Mouse (Mus musculus): Measurements from ENCODE around the gene Pik3c2b. TPM values are rescaled to one million over a fixed set of nuclear protein-coding genes. Genes with fewer than 3 reads are reported as not detected.
"Not testable (repeated sequence)": the region's sequence is repeated elsewhere in the genome, so short reads cannot be mapped to it uniquely, and the experiment has no call there.

Pik3c2b gene
- total and polyA plus RNA-seq, 2 experiments from 2014 or later, result 9.2 to 21.3 TPM

DNA sequence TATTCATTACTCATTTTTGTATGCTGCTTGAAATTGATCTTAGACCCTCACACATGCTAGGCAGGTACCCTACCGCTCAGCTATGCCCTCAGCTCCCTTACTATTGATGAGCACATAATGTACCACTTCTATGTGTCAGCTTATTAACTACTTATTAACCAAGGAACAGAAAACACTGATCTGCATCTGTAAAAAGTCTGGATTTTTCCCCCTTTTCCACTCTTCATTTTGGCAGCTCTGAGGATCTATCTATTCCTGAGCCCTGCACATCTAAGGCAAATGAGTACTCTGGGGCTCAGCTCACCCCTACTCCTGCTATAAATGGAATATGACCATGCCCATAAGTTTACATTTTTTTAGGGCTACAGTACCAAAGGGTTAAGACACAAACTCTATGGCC is 31.3 kb upstream of the Pik3c2b start:
- no peak for TF ChIP-seq CTCF (IDR thresholded peaks at IDR 0.05)
- no peak for ATAC-seq (ENCODE audit: low FRiP score)
- no peaks in the 10 kb centered on the region for H3K4me1 ChIP-seq (ENCODE audit: insufficient read depth, low read length)
- no peak overlapping the region for H3K4me3 ChIP-seq (ENCODE audit: low read depth, low read length)
- no peaks in the 10 kb centered on the region for H3K27me3 ChIP-seq (ENCODE audit: insufficient read depth, low read length)
- no peak overlapping the region for H3K9ac ChIP-seq (replicated peaks; ENCODE audit: low read length, poor library complexity, severe bottlenecking)
- H3K9me3 ChIP-seq (ENCODE audit: low read length), result no peaks in the 10 kb centered on the region
- DNase-seq (ENCODE audit: low spot score), result no peak
- H3K36me3 ChIP-seq (ENCODE audit: insufficient read depth, low read length), result peaks cover 17% of the 10 kb centered on the region; the same call in 1 of the 2 replicates
- no peak overlapping the region for H3K4me2 ChIP-seq (ENCODE audit: low read depth, low read length, poor library complexity, severe bottlenecking)
- no peak overlapping the region for H3K27ac ChIP-seq (ENCODE audit: low read depth, low read length)
- WGBS, result 95% methylated on average over 1 of the region's 1 CpGs

DNA sequence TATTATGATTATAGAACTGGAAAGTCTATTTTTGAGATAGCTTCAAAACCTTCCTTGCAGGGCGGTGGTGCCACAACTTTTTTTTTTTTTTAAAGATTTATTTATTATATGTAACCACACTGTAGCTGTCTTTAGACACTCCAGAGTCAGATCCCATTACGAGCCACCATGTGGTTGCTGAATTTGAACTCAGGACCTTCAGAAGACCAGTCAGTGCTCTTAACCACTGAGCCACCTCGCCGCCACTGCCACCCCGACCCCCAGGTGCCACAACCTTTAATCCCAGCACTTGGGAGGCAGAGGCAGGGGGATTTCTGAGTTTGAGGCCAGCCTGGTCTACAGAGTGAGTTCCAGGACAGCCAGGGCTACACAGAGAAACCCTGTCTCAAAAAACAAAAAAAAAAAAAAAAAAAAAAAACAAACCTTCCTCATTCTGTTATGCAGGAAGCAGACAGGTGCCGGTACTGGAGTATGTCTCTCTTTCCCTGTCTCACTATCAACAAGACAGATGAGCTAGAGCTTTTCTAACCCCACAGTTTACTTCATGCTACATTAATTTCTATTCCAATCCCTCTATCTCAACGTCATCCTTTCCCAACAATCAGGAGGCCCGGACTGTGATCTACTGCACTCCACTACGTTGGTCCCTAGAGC is 28.6 kb upstream of the Pik3c2b start:
- TF ChIP-seq CTCF (IDR thresholded peaks at IDR 0.05), result no peak
- Histone ChIP-seq H3K27me3 (ENCODE audit: insufficient read depth, low read length) (no peaks in the 10 kb centered on the region), H3K27ac (ENCODE audit: low read depth, low read length) (no peak overlapping the region), H3K9me3 (ENCODE audit: low read length) (no peaks in the 10 kb centered on the region), H3K4me3 (ENCODE audit: low read depth, low read length) (no peak overlapping the region), H3K4me1 (ENCODE audit: insufficient read depth, low read length) (no peaks in the 10 kb centered on the region), H3K9ac (replicated peaks; ENCODE audit: low read length, poor library complexity, severe bottlenecking) (no peak overlapping the region), H3K36me3 (ENCODE audit: insufficient read depth, low read length) (peaks cover 12% of the 10 kb centered on the region; the same call in 1 of the 2 replicates), H3K4me2 (ENCODE audit: low read depth, low read length, poor library complexity, severe bottlenecking) (no peak overlapping the region)
- DNase-seq (ENCODE audit: low spot score) (no peak), ATAC-seq (ENCODE audit: low FRiP score) (no peak)
- WGBS, result 95% methylated on average over 9 of the region's 9 CpGs

DNA sequence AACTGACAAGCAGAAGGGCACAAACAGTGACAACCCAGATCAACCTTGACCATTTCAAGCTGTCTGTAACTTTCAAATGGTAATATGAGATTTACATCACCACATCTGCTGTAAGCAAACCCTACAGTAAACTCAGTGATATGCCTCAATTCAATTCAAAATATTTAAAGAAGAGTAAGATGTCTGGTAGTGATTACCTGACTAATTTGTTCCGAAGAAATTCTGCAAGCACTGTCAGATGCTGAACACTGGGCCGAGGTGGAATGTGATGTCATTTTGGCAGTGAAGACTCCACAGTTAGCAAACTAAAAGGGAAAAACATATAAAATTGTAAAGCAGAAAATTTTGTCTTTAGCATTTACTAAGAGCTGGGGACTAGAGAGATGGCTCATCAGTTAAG is 26.9 kb upstream of the Pik3c2b start:
- Histone ChIP-seq H3K4me1 (ENCODE audit: insufficient read depth, low read length) (no peaks in the 10 kb centered on the region), H3K36me3 (ENCODE audit: insufficient read depth, low read length) (peaks cover 7% of the 10 kb centered on the region; the same call in 1 of the 2 replicates), H3K27ac (ENCODE audit: low read depth, low read length) (no peak overlapping the region), H3K9ac (replicated peaks; ENCODE audit: low read length, poor library complexity, severe bottlenecking) (no peak overlapping the region), H3K4me3 (ENCODE audit: low read depth, low read length) (no peak overlapping the region), H3K4me2 (ENCODE audit: low read depth, low read length, poor library complexity, severe bottlenecking) (no peak overlapping the region), H3K27me3 (ENCODE audit: insufficient read depth, low read length) (no peaks in the 10 kb centered on the region), H3K9me3 (ENCODE audit: low read length) (no peaks in the 10 kb centered on the region)
- WGBS, result 93% methylated on average over 2 of the region's 2 CpGs
- TF ChIP-seq CTCF (IDR thresholded peaks at IDR 0.05), result no peak
- ATAC-seq (ENCODE audit: low FRiP score) (no peak), DNase-seq (ENCODE audit: low spot score) (no peak)

DNA sequence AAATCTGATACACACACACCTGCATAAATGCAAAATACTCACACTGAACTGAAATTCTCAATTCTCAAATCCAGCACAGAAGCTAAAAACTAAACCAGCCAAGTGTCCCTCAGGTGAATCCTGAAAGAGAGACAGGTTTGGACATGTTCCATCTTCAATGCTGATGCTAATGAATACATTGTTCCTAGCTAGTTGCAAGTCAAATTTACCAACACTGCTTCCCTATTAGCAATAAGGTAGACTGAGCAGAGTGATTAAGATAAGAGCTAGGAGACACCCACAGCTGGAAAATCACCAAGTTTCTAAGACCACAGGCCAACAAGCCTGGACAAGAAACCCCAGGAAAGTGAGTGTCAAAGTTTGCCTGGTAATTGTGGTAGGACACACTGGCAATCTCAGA is 26.2 kb upstream of the Pik3c2b start:
- DNase-seq (ENCODE audit: low spot score) (no peak), ATAC-seq (ENCODE audit: low FRiP score) (no peak)
- no peak for TF ChIP-seq CTCF (IDR thresholded peaks at IDR 0.05)
- H3K4me1 ChIP-seq (ENCODE audit: insufficient read depth, low read length), result no peaks in the 10 kb centered on the region
- H3K36me3 ChIP-seq (ENCODE audit: insufficient read depth, low read length), result peaks cover 7% of the 10 kb centered on the region; the same call in 1 of the 2 replicates
- no peaks in the 10 kb centered on the region for H3K27me3 ChIP-seq (ENCODE audit: insufficient read depth, low read length)
- H3K9me3 ChIP-seq (ENCODE audit: low read length), result no peaks in the 10 kb centered on the region
- H3K4me3 ChIP-seq (ENCODE audit: low read depth, low read length), result no peak overlapping the region
- H3K27ac ChIP-seq (ENCODE audit: low read depth, low read length), result no peak overlapping the region
- H3K4me2 ChIP-seq (ENCODE audit: low read depth, low read length, poor library complexity, severe bottlenecking), result no peak overlapping the region
- H3K9ac ChIP-seq (replicated peaks; ENCODE audit: low read length, poor library complexity, severe bottlenecking), result no peak overlapping the region

DNA sequence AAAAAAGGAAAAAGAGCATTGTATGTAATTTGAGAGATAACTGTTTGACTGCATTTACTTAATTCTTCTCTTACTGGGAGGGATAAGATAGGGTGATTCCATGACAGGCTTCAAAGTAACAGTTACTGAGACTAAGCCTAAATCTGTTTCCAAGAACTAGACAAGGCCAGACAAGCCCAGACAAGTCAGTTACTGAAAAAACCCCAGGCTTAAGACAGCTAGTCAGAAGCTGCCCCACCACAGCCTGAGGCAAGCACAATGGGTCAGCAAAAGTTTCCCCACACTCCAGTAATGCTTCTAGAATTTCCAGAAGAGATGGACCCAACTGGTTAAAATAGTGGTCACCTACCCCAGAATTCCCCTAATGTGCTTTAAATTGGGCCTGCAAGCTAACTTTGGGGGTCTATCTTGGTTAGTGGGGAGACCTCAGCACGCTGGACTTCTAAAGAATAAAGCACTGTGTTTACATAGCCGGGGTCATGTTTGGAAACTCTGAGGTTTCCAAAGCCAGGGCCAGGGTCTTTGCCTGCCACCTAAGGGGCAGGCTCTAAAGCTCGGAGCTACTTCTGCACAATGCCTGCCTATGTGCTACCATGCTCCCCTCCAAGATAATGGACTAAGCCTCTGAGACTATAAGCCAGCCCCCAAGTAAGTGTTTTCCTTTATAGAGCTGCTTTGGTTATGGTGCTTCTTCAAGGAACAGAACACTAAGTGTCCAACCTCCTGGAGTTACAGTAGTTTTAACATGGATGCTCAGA is 25.2 kb upstream of the Pik3c2b start:
- ATAC-seq (ENCODE audit: low FRiP score) (no peak), DNase-seq (ENCODE audit: low spot score) (no peak)
- Histone ChIP-seq H3K4me3 (ENCODE audit: low read depth, low read length) (no peak overlapping the region), H3K27me3 (ENCODE audit: insufficient read depth, low read length) (no peaks in the 10 kb centered on the region), H3K9me3 (ENCODE audit: low read length) (no peaks in the 10 kb centered on the region), H3K9ac (replicated peaks; ENCODE audit: low read length, poor library complexity, severe bottlenecking) (no peak overlapping the region), H3K27ac (ENCODE audit: low read depth, low read length) (no peak overlapping the region), H3K4me2 (ENCODE audit: low read depth, low read length, poor library complexity, severe bottlenecking) (no peak overlapping the region), H3K36me3 (ENCODE audit: insufficient read depth, low read length) (peaks cover 7% of the 10 kb centered on the region; the same call in 1 of the 2 replicates), H3K4me1 (ENCODE audit: insufficient read depth, low read length) (no peaks in the 10 kb centered on the region)
- WGBS, result 67% methylated on average over 3 of the region's 3 CpGs
- TF ChIP-seq CTCF (IDR thresholded peaks at IDR 0.05), result no peak

DNA sequence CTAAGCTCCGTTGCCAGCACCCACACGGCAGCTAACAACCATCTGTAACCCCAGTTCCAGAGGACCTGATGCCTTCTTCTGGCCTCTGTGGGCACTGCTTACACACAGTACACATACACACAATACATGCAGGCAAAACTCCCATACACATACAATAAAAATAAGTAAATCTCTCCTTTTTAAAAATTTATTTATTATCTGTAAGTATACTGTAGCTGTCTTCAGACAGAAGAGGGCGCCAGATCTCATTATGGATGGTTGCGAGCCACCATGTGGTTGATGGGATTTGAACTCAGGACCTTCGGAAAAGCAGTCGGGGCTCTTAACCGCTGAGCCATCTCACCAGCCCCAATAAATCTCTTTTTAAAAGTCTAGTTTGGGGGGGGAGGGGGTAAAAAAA is 24.1 kb upstream of the Pik3c2b start:
- H3K4me1 ChIP-seq (ENCODE audit: insufficient read depth, low read length), result no peaks in the 10 kb centered on the region
- H3K9ac ChIP-seq (replicated peaks; ENCODE audit: low read length, poor library complexity, severe bottlenecking), result no peak overlapping the region
- no peak for DNase-seq (ENCODE audit: low spot score)
- no peaks in the 10 kb centered on the region for H3K9me3 ChIP-seq (ENCODE audit: low read length)
- H3K4me2 ChIP-seq (ENCODE audit: low read depth, low read length, poor library complexity, severe bottlenecking), result no peak overlapping the region
- H3K27ac ChIP-seq (ENCODE audit: low read depth, low read length), result no peak overlapping the region
- H3K27me3 ChIP-seq (ENCODE audit: insufficient read depth, low read length), result no peaks in the 10 kb centered on the region
- no peak for ATAC-seq (ENCODE audit: low FRiP score)
- WGBS, result 95% methylated on average over 7 of the region's 7 CpGs
- H3K4me3 ChIP-seq (ENCODE audit: low read depth, low read length), result no peak overlapping the region
- TF ChIP-seq CTCF (IDR thresholded peaks at IDR 0.05), result peak; percentile 32; the same call in 1 of the 2 replicates
- H3K36me3 ChIP-seq (ENCODE audit: insufficient read depth, low read length), result peaks cover 7% of the 10 kb centered on the region; the same call in 1 of the 2 replicates

DNA sequence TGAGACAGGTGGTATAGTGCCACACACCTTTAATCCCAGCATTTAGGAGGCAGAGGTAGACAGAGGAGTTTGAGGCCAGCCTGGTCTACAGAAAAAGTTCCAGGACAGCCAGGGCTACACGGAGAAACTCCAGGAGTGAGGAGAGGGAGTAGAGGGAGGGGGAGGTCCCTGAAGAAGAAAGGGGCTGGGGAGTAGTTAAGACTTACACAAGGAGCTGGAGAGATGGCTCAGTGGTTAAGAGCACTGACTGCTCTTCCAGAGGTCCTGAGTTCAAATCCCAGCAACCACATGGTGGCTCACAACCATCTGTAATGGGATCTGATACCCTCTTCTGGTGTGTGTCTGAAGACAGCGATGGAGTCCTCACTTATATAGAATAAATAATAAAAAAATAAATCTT is 23.5 kb upstream of the Pik3c2b start:
- H3K27ac ChIP-seq (ENCODE audit: low read depth, low read length); H3K9ac ChIP-seq (replicated peaks; ENCODE audit: low read length, poor library complexity, severe bottlenecking): not testable (repeated sequence)

DNA sequence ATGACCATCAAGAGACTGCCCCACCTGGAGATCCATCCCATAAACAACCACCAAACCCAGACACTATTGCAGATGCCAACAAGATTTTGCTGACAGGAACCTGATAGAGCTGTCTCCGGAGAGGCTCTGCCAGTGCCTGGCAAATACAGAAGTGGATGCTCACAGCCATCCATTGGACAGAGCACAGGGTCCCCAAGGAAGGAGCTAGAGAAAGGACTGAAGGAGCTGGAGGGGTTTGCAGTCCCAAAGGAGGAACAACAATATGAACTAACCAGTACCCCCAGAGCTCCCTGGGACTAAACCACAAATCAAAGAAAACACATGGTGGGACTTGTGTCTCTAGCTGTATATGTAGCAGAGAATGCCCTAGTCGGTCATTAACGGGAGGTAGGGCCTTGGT is 21.7 kb upstream of the Pik3c2b start:
- H3K27ac ChIP-seq (ENCODE audit: low read depth, low read length); ATAC-seq (ENCODE audit: low FRiP score); DNase-seq (ENCODE audit: low spot score); H3K36me3 ChIP-seq (ENCODE audit: insufficient read depth, low read length); H3K27me3 ChIP-seq (ENCODE audit: insufficient read depth, low read length); H3K4me1 ChIP-seq (ENCODE audit: insufficient read depth, low read length); H3K4me3 ChIP-seq (ENCODE audit: low read depth, low read length); H3K9ac ChIP-seq (replicated peaks; ENCODE audit: low read length, poor library complexity, severe bottlenecking); H3K9me3 ChIP-seq (ENCODE audit: low read length): not testable (repeated sequence)
- 0 out of 2 replicates have a peak overlapping the region, but pooled peaks have one; percentile 60 for H3K4me2 ChIP-seq (ENCODE audit: low read depth, low read length, poor library complexity, severe bottlenecking)
- WGBS, result 94% methylated on average over 3 of the region's 3 CpGs

More for the DNA sequence above, 23.5 kb upstream of the Pik3c2b start:
- not testable (repeated sequence) for DNase-seq (ENCODE audit: low spot score); H3K27me3 ChIP-seq (ENCODE audit: insufficient read depth, low read length); ATAC-seq (ENCODE audit: low FRiP score); H3K9me3 ChIP-seq (ENCODE audit: low read length); H3K4me3 ChIP-seq (ENCODE audit: low read depth, low read length); H3K4me1 ChIP-seq (ENCODE audit: insufficient read depth, low read length); H3K36me3 ChIP-seq (ENCODE audit: insufficient read depth, low read length); H3K4me2 ChIP-seq (ENCODE audit: low read depth, low read length, poor library complexity, severe bottlenecking)
- 91% methylated on average over 2 of the region's 2 CpGs for WGBS

All from midbrain, postnatal 0 days (tissue).